Mouse (Mus musculus) hindbrain, embryonic 10.5 days (tissue): ENCODE results near the gene AU015836. TPM values are rescaled to one million over a fixed set of nuclear protein-coding genes. Genes with fewer than 3 reads are reported as not detected.
A peak's percentile ranks its signal among the peaks of the same experiment; 100 is the strongest.
"Not testable (repeated sequence)": the region's sequence is repeated elsewhere in the genome, so short reads cannot be mapped to it uniquely, and the experiment has no call there.

ENCODE experiments used
- DNase-seq: peaks from one replicate; pipeline ENCODE4 v3.0.0-alpha.2; 2017; ENCODE audit warnings: low spot score
- H3K27ac ChIP-seq: fragments of 300-500 bp; sonication (generic); 2 replicates; pipeline ENCODE4 v1.5.1; 2016; ENCODE audit warnings: mild to moderate bottlenecking, moderate library complexity
- H3K27me3 ChIP-seq: fragments of 300-500 bp; sonication (generic); 2 replicates; pipeline ENCODE4 v1.6.1; 2016; ENCODE audit warnings: mild to moderate bottlenecking; ENCODE audit not compliant: poor library complexity, insufficient read depth, severe bottlenecking
- H3K36me3 ChIP-seq: fragments of 300-500 bp; sonication (generic); 2 replicates; pipeline ENCODE4 v1.6.1; 2016; ENCODE audit warnings: mild to moderate bottlenecking, moderate library complexity
- H3K4me1 ChIP-seq: fragments of 300-500 bp; sonication (generic); replicated peaks from 2 replicates; pipeline ENCODE4 v1.6.1; 2016; ENCODE audit warnings: mild to moderate bottlenecking
- H3K4me3 ChIP-seq: fragments of 300-500 bp; sonication (generic); 2 replicates; pipeline ENCODE4 v1.5.1; 2016; ENCODE audit warnings: mild to moderate bottlenecking, moderate library complexity
- H3K9me3 ChIP-seq: fragments of 300-500 bp; sonication (generic); 2 replicates; pipeline ENCODE4 v1.6.1; 2016; ENCODE audit warnings: mild to moderate bottlenecking, moderate library complexity
- WGBS: fragments of 180-500 bp; shearing (Covaris S2); methylation state at CpG from one replicate; pipeline ENCODE4 v1.1.7; 2016; 5-methylcytosine and 5-hydroxymethylcytosine counted together
- polyA plus RNA-seq: library from polyadenylated mRNA; unstranded; fragments of >200 nt; fragmentation: Nextera tagmentation; extraction: Ambion mirVana; gene quantifications from 2 replicates; pipeline ENCODE4 v1.2.1, GENCODE M21; 2016

AU015836 gene
- not detected in 2 replicates for polyA plus RNA-seq

GRCm38 (mm10) chrX:93968444-93968843, at the start of gene AU015836:
Gene AU015836 (plus strand): TSS chrX:93968659.
- Histone ChIP-seq H3K27ac (no peak within 1 kb of the TSS), H3K4me1 (no peaks in the 10 kb centered on the region), H3K9me3 (no peaks in the 10 kb centered on the region), H3K4me3 (no peak within 1 kb of the TSS), H3K36me3 (no peaks in the 10 kb centered on the region), H3K27me3 (peaks cover 47% of the 10 kb centered on the region)
- no peak for DNase-seq
- 66% methylated on average over 14 of the region's 14 CpGs for WGBS

DNA sequence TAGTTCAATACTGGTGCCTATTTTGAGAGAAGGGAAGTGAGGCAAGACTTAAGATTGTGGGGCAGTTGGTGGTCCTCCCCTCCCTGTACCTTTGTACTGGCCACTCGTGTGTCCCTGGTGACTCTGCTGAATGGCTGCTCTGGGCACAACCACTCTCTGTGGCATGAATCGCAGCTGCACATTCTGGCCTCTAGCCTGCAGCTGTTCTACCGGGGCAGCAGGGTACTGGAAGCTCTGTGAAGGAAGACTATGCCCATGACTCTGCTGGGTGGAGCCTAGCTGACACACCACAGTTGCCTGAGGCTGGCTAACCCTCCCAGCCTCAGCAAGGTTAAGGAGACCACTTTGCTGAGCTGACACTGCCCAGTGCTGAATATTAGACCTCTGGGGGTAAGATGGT, 49.4 kb upstream of the AU015836 start:
- Histone ChIP-seq H3K4me1 (no peaks in the 10 kb centered on the region), H3K36me3 (no peaks in the 10 kb centered on the region), H3K9me3 (peaks cover 15% of the 10 kb centered on the region; the same call in 1 of the 2 replicates), H3K27ac (no peak overlapping the region), H3K4me3 (no peak overlapping the region), H3K27me3 (no peaks in the 10 kb centered on the region)
- 73% methylated on average over 3 of the region's 3 CpGs for WGBS
- no peak for DNase-seq

DNA sequence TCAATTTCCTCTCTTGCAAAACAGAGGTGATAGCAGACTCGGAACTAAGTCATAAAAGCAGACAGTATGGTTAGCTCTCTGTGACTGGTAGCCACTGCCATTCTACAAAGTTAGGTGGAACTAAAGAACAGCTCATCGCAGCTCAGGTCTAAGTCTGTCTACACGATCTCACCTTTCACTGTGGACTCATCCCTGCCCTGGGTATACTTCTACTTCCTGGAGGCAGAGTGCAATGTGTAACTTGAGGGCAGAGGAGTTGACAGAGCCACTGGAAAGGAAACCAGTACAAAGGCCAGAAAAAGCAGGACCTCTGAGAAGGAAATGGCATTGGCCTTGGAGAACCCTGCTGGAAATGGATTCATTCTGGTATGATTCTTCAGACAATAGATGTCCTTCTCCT, 40.1 kb upstream of the AU015836 start:
- no peak for DNase-seq
- Histone ChIP-seq H3K27me3 (peaks cover 14% of the 10 kb centered on the region; the same call in 1 of the 2 replicates), H3K4me1 (no peaks in the 10 kb centered on the region), H3K4me3 (no peak overlapping the region), H3K27ac (no peak overlapping the region), H3K9me3 (no peaks in the 10 kb centered on the region), H3K36me3 (no peaks in the 10 kb centered on the region)
- 86% methylated on average over 3 of the region's 3 CpGs for WGBS

- H3K27me3 ChIP-seq: peaks cover 16% of the 10 kb centered on the region
- H3K9me3 ChIP-seq: no peaks in the 10 kb centered on the region
- WGBS: 83% methylated on average over 1 of the region's 1 CpGs
- H3K4me3 ChIP-seq: no peak overlapping the region
- H3K4me1 ChIP-seq: no peaks in the 10 kb centered on the region
- no peaks in the 10 kb centered on the region for H3K36me3 ChIP-seq
- H3K27ac ChIP-seq: no peak overlapping the region
- DNase-seq: no peak
Measured at GRCm38 (mm10) chrX:93928794-93929193, 39.7 kb upstream of the AU015836 start.

- 80% methylated on average over 3 of the region's 3 CpGs for WGBS
- Histone ChIP-seq H3K4me3 (no peak overlapping the region), H3K27me3 (peaks cover 19% of the 10 kb centered on the region)
Measured at GRCm38 (mm10) chrX:93931694-93932093, 36.8 kb upstream of the AU015836 start.

DNA sequence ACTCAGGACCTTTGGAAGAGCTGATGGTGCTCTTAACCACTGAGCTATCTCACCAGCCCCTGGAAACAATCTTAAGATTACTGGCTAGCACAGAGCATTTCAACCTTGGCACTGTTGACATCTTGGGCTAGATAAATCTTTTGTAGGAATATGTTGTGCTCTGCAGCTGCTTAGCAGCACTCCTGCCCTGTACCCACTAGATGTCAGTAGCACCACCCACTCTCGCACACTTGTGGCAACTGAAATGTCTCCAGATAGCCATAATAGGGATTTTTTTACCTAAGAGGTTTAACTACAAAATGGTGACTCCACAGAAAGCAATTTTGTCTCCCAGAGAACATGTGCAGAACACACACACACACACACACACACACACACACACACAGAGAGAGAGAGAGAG, 11.7 kb upstream of the AU015836 start:
- H3K9me3 ChIP-seq: no peaks in the 10 kb centered on the region
- no peak overlapping the region for H3K27ac ChIP-seq
- 49% methylated on average over 1 of the region's 1 CpGs for WGBS
- H3K4me1 ChIP-seq: no peaks in the 10 kb centered on the region
- H3K36me3 ChIP-seq: no peaks in the 10 kb centered on the region
- H3K4me3 ChIP-seq: no peak overlapping the region
- DNase-seq: peak; percentile 4
- H3K27me3 ChIP-seq: peaks cover 44% of the 10 kb centered on the region

More at GRCm38 (mm10) chrX:93931694-93932093, 36.8 kb upstream of the AU015836 start:
- Histone ChIP-seq H3K9me3 (no peaks in the 10 kb centered on the region), H3K4me1 (no peaks in the 10 kb centered on the region), H3K36me3 (no peaks in the 10 kb centered on the region), H3K27ac (no peak overlapping the region)
- no peak for DNase-seq

DNA sequence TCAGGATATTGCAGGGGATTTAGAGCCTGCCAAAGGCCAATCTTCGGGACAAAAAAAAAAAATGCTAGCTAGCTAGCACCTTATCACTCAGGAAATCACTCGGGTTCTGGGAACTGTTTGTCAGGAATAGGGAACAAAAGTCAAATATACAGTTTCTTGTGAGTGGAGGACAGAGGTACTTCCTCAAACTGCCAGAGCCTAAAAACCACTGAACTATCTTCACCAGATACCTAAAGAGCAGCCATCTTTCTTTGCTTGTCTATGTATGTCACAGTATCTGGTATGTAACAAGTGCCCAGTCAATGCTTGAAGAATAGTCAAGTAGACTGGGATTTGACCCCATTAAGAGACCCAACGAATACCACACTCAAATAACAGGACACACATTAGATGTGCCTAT, 10.0 kb upstream of the AU015836 start:
- DNase-seq: no peak
- H3K27me3 ChIP-seq: peaks cover 38% of the 10 kb centered on the region

GRCm38 (mm10) chrX:93980341-93980740, 11.9 kb downstream of the AU015836 start:
- Histone ChIP-seq H3K36me3 (no peaks in the 10 kb centered on the region), H3K9me3 (no peaks in the 10 kb centered on the region), H3K4me3 (no peak overlapping the region), H3K27me3 (peaks cover 51% of the 10 kb centered on the region), H3K4me1 (no peaks in the 10 kb centered on the region), H3K27ac (no peak overlapping the region)
- no peak for DNase-seq
- 90% methylated on average over 26 of the region's 26 CpGs for WGBS

More for the DNA sequence above, 10.0 kb upstream of the AU015836 start:
- Histone ChIP-seq H3K4me3 (no peak overlapping the region), H3K27ac (no peak overlapping the region), H3K36me3 (no peaks in the 10 kb centered on the region), H3K9me3 (no peaks in the 10 kb centered on the region), H3K4me1 (no peaks in the 10 kb centered on the region)
- 83% methylated on average over 3 of the region's 3 CpGs for WGBS

- Histone ChIP-seq H3K4me1 (no peaks in the 10 kb centered on the region), H3K27me3 (peaks cover 46% of the 10 kb centered on the region), H3K4me3 (no peak overlapping the region), H3K9me3 (no peaks in the 10 kb centered on the region), H3K27ac (no peak overlapping the region), H3K36me3 (no peaks in the 10 kb centered on the region)
- no peak for DNase-seq
- WGBS: 87% methylated on average over 3 of the region's 3 CpGs
Measured at GRCm38 (mm10) chrX:93982193-93982592, 13.7 kb downstream of the AU015836 start.

DNA sequence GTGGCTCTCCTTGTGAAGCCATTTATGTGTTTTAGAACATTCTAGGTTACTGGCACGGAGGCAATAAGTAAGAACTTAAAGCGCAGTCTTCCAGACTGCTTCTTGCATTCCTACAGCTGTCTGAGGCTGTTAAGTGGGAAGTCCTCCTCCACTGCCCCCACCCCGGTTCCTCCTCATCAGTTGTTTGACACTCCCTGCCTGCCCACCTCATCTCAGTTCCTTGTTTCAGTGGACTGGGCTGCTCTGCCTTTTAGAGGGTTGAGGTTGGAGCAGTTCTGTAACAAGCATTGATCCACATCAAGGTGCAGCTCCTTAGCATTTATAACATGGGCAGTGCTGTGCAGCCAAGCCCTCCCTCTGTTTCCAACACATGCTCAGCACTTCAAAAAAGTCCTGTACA, 16.6 kb downstream of the AU015836 start:
- H3K4me3 ChIP-seq, DNase-seq, H3K27ac ChIP-seq, H3K9me3 ChIP-seq, H3K4me1 ChIP-seq, H3K36me3 ChIP-seq: not testable (repeated sequence)
- 80% methylated on average over 3 of the region's 3 CpGs for WGBS
- H3K27me3 ChIP-seq: peaks cover 63% of the 10 kb centered on the region

- Histone ChIP-seq H3K27me3 (peaks cover 86% of the 10 kb centered on the region), H3K36me3 (no peaks in the 10 kb centered on the region), H3K4me1 (peaks cover 1% of the 10 kb centered on the region; the same call in 1 of the 2 replicates), H3K27ac (no peak overlapping the region), H3K9me3 (no peaks in the 10 kb centered on the region), H3K4me3 (no peak overlapping the region)
- WGBS: 78% methylated on average over 3 of the region's 3 CpGs
- DNase-seq: no peak
Measured at GRCm38 (mm10) chrX:94006991-94007390, 38.5 kb downstream of the AU015836 start.

DNA sequence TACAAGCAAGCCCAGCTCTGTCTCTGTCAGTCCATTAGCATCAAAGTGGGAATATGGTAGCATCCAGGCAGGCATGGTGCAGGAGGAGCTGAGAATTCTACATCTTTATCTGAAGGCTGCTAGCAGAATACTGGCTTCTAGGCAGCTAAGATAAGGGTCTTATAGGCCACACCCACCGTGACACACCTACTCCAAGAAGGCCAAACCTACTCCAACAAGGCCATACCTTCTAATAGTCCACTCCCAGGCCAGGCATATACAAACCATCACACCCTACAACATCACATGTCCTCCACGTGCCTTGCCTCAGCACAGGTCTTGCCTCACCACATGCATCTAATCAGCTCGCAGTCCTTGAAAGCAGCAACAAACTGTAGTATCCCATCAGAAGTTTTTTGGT, 41.0 kb downstream of the AU015836 start:
- WGBS: 80% methylated on average over 3 of the region's 3 CpGs
- peaks cover 13% of the 10 kb centered on the region; the same call in 1 of the 2 replicates for H3K4me1 ChIP-seq

DNA sequence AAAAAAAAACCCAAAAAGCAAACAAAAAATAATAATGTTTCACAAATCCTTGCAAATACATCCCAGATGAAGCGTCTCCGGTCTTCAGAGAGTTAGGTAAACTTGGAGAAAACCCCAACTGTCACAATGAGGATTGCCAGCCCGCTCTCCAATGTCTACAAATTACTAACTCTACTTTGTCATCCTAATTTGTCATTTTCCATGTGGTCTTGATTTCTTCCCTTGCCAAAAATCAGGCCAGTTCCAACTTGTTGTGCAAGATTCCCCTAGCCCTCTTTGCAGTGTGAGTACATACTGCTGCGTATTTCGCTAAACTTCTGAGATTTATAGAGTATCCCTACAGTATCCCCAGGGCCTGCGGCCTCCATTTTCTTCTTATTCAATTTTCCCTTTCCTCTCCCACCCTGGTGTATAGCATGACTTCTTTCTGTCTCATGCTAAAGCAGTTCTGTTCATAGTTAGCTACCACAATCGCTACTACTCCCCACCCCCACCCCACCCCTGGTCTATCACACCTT, 43.3 kb downstream of the AU015836 start:
- Histone ChIP-seq H3K27ac (no peak overlapping the region), H3K4me3 (no peak overlapping the region), H3K36me3 (no peaks in the 10 kb centered on the region), H3K27me3 (peaks cover 89% of the 10 kb centered on the region), H3K4me1 (peaks cover 13% of the 10 kb centered on the region; the same call in 1 of the 2 replicates), H3K9me3 (no peaks in the 10 kb centered on the region)
- DNase-seq: no peak
- WGBS: 88% methylated on average over 7 of the region's 7 CpGs

More for the DNA sequence above, 41.0 kb downstream of the AU015836 start:
- Histone ChIP-seq H3K36me3 (no peaks in the 10 kb centered on the region), H3K27ac (no peak overlapping the region), H3K27me3 (peaks cover 87% of the 10 kb centered on the region), H3K9me3 (no peaks in the 10 kb centered on the region), H3K4me3 (no peak overlapping the region)
- no peak for DNase-seq
